Mouse (Mus musculus) liver, adult 2 months (tissue): Measurements from ENCODE around the gene Prr5l. TPM values are rescaled to one million over a fixed set of nuclear protein-coding genes. Genes with fewer than 3 reads are reported as not detected.

Source experiments
- DNase-seq: peaks from one replicate; pipeline ENCODE4 v3.0.0-alpha.2; 2011; ENCODE audit warnings: low read depth, low spot score; ENCODE audit errors: extremely low read depth
- H3K27ac ChIP-seq: fragments of 200-500 bp; replicated peaks from 2 replicates; pipeline ENCODE4 v1.5.1; 2012; ENCODE audit warnings: low read depth, mild to moderate bottlenecking, control low read depth, inconsistent platforms, low read length; ENCODE audit not compliant: insufficient read depth
- H3K27me3 ChIP-seq: fragments of 200-500 bp; 2 replicates; pipeline ENCODE4 v1.6.1; 2012; ENCODE audit warnings: mild to moderate bottlenecking, moderate library complexity, low read length, inconsistent platforms; ENCODE audit not compliant: control insufficient read depth, insufficient read depth
- H3K36me3 ChIP-seq: fragments of 200-500 bp; 2 replicates; pipeline ENCODE4 v1.6.1; 2012; ENCODE audit warnings: low read length, inconsistent platforms; ENCODE audit not compliant: control insufficient read depth, insufficient read depth
- H3K4me1 ChIP-seq: fragments of 200-500 bp; 2 replicates; pipeline ENCODE4 v1.6.1; 2011; ENCODE audit warnings: low read length; ENCODE audit not compliant: control insufficient read depth, insufficient read depth
- H3K4me3 ChIP-seq: fragments of 200-500 bp; 2 replicates; pipeline ENCODE4 v1.5.1; 2011; ENCODE audit warnings: low read depth, mild to moderate bottlenecking, control low read depth, low read length, moderate library complexity; ENCODE audit not compliant: insufficient read depth
- H3K79me2 ChIP-seq: fragments of 200-500 bp; 2 replicates; pipeline ENCODE4 v1.6.1; 2012; ENCODE audit warnings: inconsistent platforms, mild to moderate bottlenecking, low read length, moderate library complexity; ENCODE audit not compliant: control insufficient read depth, insufficient read depth
- H3K9ac ChIP-seq: fragments of 200-500 bp; 2 replicates; pipeline ENCODE4 v1.6.1; 2012; ENCODE audit warnings: low read depth, mild to moderate bottlenecking, control low read depth, inconsistent platforms, low read length
- CTCF ChIP-seq: fragments of 200-500 bp; IDR thresholded peaks from 2 replicates; pipeline ENCODE4 v1.5.1; 2011; ENCODE audit warnings: low read depth, low read length, control low read depth
- POLR2A ChIP-seq: fragments of 200-500 bp; IDR thresholded peaks from 2 replicates; pipeline ENCODE4 v1.6.1; 2011; ENCODE audit warnings: low read length, control low read depth; ENCODE audit not compliant: insufficient read depth; ENCODE audit errors: extremely low read depth
- WGBS: fragments of 180-500 bp; shearing (Covaris S2); methylation state at CpG from one replicate; pipeline ENCODE4 v1.1.7; 2018; 5-methylcytosine and 5-hydroxymethylcytosine counted together
- polyA plus RNA-seq: library from polyadenylated mRNA; depleted of rRNA; stranded (reverse); fragments of >200 nt; gene quantifications from 2 replicates; pipeline ENCODE4 v1.2.3, GENCODE M21; 2012
- total RNA-seq: library from RNA; depleted of rRNA; stranded (reverse); fragments of >200 nt; gene quantifications from 2 replicates; pipeline ENCODE4 v1.2.3, GENCODE M21; 2014

The Prr5l gene
- total and polyA plus RNA-seq, 2 experiments = 0.72 to 1.4 TPM

- H3K79me2 ChIP-seq = no peaks in the 10 kb centered on the region
- TF ChIP-seq CTCF (no peak), POLR2A (no peak)
- no peaks in the 10 kb centered on the region for H3K27me3 ChIP-seq
- no peak overlapping the region for H3K4me3 ChIP-seq
- H3K9ac ChIP-seq = no peak overlapping the region
- DNase-seq = no peak
- no peaks in the 10 kb centered on the region for H3K4me1 ChIP-seq
- 77% methylated on average over 7 of the region's 7 CpGs for WGBS
- H3K27ac ChIP-seq = no peak overlapping the region
- no peaks in the 10 kb centered on the region for H3K36me3 ChIP-seq
Observed at GRCm38 (mm10) chr2:101742072-101742860, 140.6 kb downstream of the Prr5l start.

DNA sequence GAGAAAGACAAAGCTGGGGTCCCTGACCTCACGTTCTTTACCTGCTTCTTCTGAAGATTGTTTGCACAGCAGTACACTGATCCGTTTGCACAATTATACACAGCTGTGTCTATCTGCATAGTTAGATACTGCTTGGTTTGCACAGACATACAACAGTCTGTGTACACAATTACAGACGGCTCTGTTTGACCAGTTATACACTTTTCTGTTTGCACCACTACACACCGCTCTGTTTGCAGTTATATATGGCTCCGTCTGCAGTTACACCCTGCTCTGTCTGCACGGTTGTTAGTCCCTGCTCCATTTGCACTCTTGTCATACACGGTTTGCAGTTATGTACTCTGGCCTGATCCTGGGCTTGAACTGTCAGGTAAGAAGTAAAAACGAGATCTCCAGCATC lies 141.2 kb downstream of the Prr5l start:
- Histone ChIP-seq H3K4me1 (no peaks in the 10 kb centered on the region), H3K79me2 (no peaks in the 10 kb centered on the region), H3K36me3 (no peaks in the 10 kb centered on the region), H3K9ac (no peak overlapping the region), H3K27ac (no peak overlapping the region), H3K4me3 (no peak overlapping the region), H3K27me3 (no peaks in the 10 kb centered on the region)
- no peak for TF ChIP-seq CTCF
- TF ChIP-seq POLR2A = no peak
- no peak for DNase-seq
- 57% methylated on average over 8 of the region's 8 CpGs for WGBS

- DNase-seq = no peak
- Histone ChIP-seq H3K4me3 (no peak overlapping the region), H3K4me1 (no peaks in the 10 kb centered on the region), H3K79me2 (no peaks in the 10 kb centered on the region), H3K9ac (no peak overlapping the region), H3K27ac (no peak overlapping the region), H3K36me3 (no peaks in the 10 kb centered on the region), H3K27me3 (no peaks in the 10 kb centered on the region)
- TF ChIP-seq CTCF = no peak
- no peak for TF ChIP-seq POLR2A
- WGBS = 82% methylated on average over 5 of the region's 5 CpGs
Observed at GRCm38 (mm10) chr2:101739914-101740313, 142.9 kb downstream of the Prr5l start.

- no peak for TF ChIP-seq CTCF
- no peak for TF ChIP-seq POLR2A
- H3K27me3 ChIP-seq = no peaks in the 10 kb centered on the region
- H3K27ac ChIP-seq = no peak overlapping the region
- no peak overlapping the region for H3K9ac ChIP-seq
- H3K4me1 ChIP-seq = peaks cover 2% of the 10 kb centered on the region; the same call in 1 of the 2 replicates
- no peaks in the 10 kb centered on the region for H3K36me3 ChIP-seq
- no peak overlapping the region for H3K4me3 ChIP-seq
- 73% methylated on average over 3 of the region's 3 CpGs for WGBS
- no peaks in the 10 kb centered on the region for H3K79me2 ChIP-seq
- DNase-seq = peak; percentile 34
Observed at GRCm38 (mm10) chr2:101733564-101733963, 149.3 kb downstream of the Prr5l start.

- DNase-seq = peak; percentile 24
- no peaks in the 10 kb centered on the region for H3K27me3 ChIP-seq
- H3K4me3 ChIP-seq = no peak overlapping the region
- 88% methylated on average over 10 of the region's 10 CpGs for WGBS
- no peaks in the 10 kb centered on the region for H3K36me3 ChIP-seq
- H3K9ac ChIP-seq = no peak overlapping the region
- H3K27ac ChIP-seq = no peak overlapping the region
- H3K79me2 ChIP-seq = no peaks in the 10 kb centered on the region
- TF ChIP-seq CTCF = no peak
- no peak for TF ChIP-seq POLR2A
- H3K4me1 ChIP-seq = peaks cover 2% of the 10 kb centered on the region; the same call in 1 of the 2 replicates
Observed at GRCm38 (mm10) chr2:101732777-101733210, 150.0 kb downstream of the Prr5l start.

DNA sequence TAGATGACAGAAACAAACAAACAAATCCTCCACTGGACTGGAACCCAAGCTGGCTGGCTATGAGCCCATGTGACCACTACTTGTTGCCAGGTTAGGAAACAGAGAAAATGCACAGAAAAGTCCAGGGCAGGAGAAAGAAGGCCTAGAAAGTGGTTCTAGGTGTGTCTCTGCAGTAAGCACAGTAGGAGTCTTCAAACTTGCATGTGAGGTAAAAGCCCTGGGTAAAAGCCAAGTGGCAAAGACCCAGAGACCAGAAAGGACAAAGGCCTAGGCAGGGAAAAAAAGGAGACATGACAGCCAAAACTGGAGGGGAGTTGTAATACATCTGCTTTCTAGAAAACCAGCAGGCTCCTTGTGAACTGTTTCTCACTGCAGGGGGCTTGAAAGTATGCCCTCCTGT lies 151.9 kb downstream of the Prr5l start:
- H3K4me1 ChIP-seq = peaks cover 2% of the 10 kb centered on the region; the same call in 1 of the 2 replicates
- H3K27ac ChIP-seq = no peak overlapping the region
- DNase-seq = peak; percentile 75
- no peak overlapping the region for H3K9ac ChIP-seq
- no peaks in the 10 kb centered on the region for H3K79me2 ChIP-seq
- H3K36me3 ChIP-seq = no peaks in the 10 kb centered on the region
- TF ChIP-seq CTCF = no peak
- no peak for TF ChIP-seq POLR2A
- H3K4me3 ChIP-seq = no peak overlapping the region
- no peaks in the 10 kb centered on the region for H3K27me3 ChIP-seq
